Mouse (Mus musculus) forebrain, embryonic 10.5 days (tissue): ENCODE results near the gene Cideb. TPM values are rescaled to one million over a fixed set of nuclear protein-coding genes. Genes with fewer than 3 reads are reported as not detected.
A peak's percentile ranks its signal among the peaks of the same experiment; 100 is the strongest.

ENCODE experiments used
- DNase-seq: peaks from one replicate; pipeline ENCODE4 v3.0.0-alpha.2; 2017; ENCODE audit warnings: low spot score; ENCODE audit errors: extremely low spot score
- H3K27ac ChIP-seq: fragments of 300-500 bp; sonication (generic); 2 replicates; pipeline ENCODE4 v1.5.1; 2016; ENCODE audit warnings: mild to moderate bottlenecking
- H3K27me3 ChIP-seq: fragments of 300-500 bp; sonication (generic); 2 replicates; pipeline ENCODE4 v1.6.1; 2016; ENCODE audit warnings: mild to moderate bottlenecking; ENCODE audit not compliant: poor library complexity, severe bottlenecking
- H3K36me3 ChIP-seq: fragments of 300-500 bp; sonication (generic); replicated peaks from 2 replicates; pipeline ENCODE4 v1.6.1; 2016; ENCODE audit warnings: mild to moderate bottlenecking, moderate library complexity
- H3K4me1 ChIP-seq: fragments of 300-500 bp; sonication (generic); 2 replicates; pipeline ENCODE4 v1.6.1; 2016
- H3K4me3 ChIP-seq: fragments of 300-500 bp; sonication (generic); 2 replicates; pipeline ENCODE4 v1.5.1; 2016; ENCODE audit warnings: mild to moderate bottlenecking, moderate library complexity
- H3K9me3 ChIP-seq: fragments of 300-500 bp; sonication (generic); 2 replicates; pipeline ENCODE4 v1.6.1; 2016; ENCODE audit warnings: mild to moderate bottlenecking, moderate library complexity
- whole genome bisulfite sequencing: fragments of 180-500 bp; shearing (Covaris S2); methylation state at CpG from one replicate; pipeline ENCODE4 v1.1.7; 2016; 5-methylcytosine and 5-hydroxymethylcytosine counted together
- polyA plus RNA-seq: library from polyadenylated mRNA; unstranded; fragments of >200 nt; fragmentation: Nextera tagmentation; extraction: Ambion mirVana; gene quantifications from 2 replicates; pipeline ENCODE4 v1.2.1, GENCODE M21; 2016

Gene Cideb
- polyA plus RNA-seq, 1 experiment from 2014 or later = 0.33 TPM

GRCm38 (mm10) chr14:55727889-55728685, 30.2 kb downstream of the Cideb start:
- Histone ChIP-seq H3K4me3 (no peak overlapping the region), H3K27me3 (no peaks in the 10 kb centered on the region), H3K27ac (no peak overlapping the region), H3K36me3 (no peaks in the 10 kb centered on the region), H3K4me1 (0 out of 2 replicates have a peak, but pooled peaks cover 3% of the 10 kb centered on the region), H3K9me3 (no peaks in the 10 kb centered on the region)
- DNase-seq = no peak
- 76% methylated on average over 8 of the region's 8 CpGs for WGBS

GRCm38 (mm10) chr14:55726261-55726660, 32.0 kb downstream of the Cideb start:
- no peaks in the 10 kb centered on the region for H3K36me3 ChIP-seq
- DNase-seq = no peak
- H3K9me3 ChIP-seq = no peaks in the 10 kb centered on the region
- H3K27me3 ChIP-seq = no peaks in the 10 kb centered on the region
- H3K4me1 ChIP-seq = peaks cover 14% of the 10 kb centered on the region
- H3K27ac ChIP-seq = no peak overlapping the region
- H3K4me3 ChIP-seq = no peak overlapping the region

- H3K9me3 ChIP-seq = no peaks in the 10 kb centered on the region
- no peak for DNase-seq
- peaks cover 9% of the 10 kb centered on the region for H3K36me3 ChIP-seq
- 77% methylated on average over 8 of the region's 8 CpGs for WGBS
- H3K27me3 ChIP-seq = no peaks in the 10 kb centered on the region
- no peak overlapping the region for H3K27ac ChIP-seq
- H3K4me3 ChIP-seq = no peak overlapping the region
- peaks cover 25% of the 10 kb centered on the region for H3K4me1 ChIP-seq
These were observed 33.8 kb downstream of the Cideb start for GRCm38 (mm10) chr14:55724411-55724871.

GRCm38 (mm10) chr14:55723433-55723832, 34.8 kb downstream of the Cideb start:
- Histone ChIP-seq H3K4me1 (peaks cover 25% of the 10 kb centered on the region), H3K27ac (no peak overlapping the region), H3K27me3 (no peaks in the 10 kb centered on the region), H3K36me3 (peaks cover 18% of the 10 kb centered on the region), H3K9me3 (no peaks in the 10 kb centered on the region), H3K4me3 (no peak overlapping the region)
- no peak for DNase-seq
- WGBS = 95% methylated on average over 7 of the region's 7 CpGs

GRCm38 (mm10) chr14:55722438-55722945, 35.8 kb downstream of the Cideb start:
- Histone ChIP-seq H3K27ac (peak overlapping the region; percentile 94), H3K9me3 (no peaks in the 10 kb centered on the region), H3K4me3 (peak overlapping the region; percentile 84), H3K4me1 (peaks cover 22% of the 10 kb centered on the region), H3K36me3 (peaks cover 26% of the 10 kb centered on the region), H3K27me3 (no peaks in the 10 kb centered on the region)
- no peak for DNase-seq
- WGBS = 48% methylated on average over 8 of the region's 8 CpGs

GRCm38 (mm10) chr14:55721700-55722437, 36.4 kb downstream of the Cideb start, which contains the start of gene Rabggta:
Gene Rabggta (minus strand): TSS chr14:55722263.
- Histone ChIP-seq H3K9me3 (no peaks in the 10 kb centered on the region), H3K36me3 (peaks cover 32% of the 10 kb centered on the region), H3K4me3 (peak within 1 kb of the TSS; percentile 84), H3K27ac (peak within 1 kb of the TSS; percentile 94), H3K27me3 (no peaks in the 10 kb centered on the region), H3K4me1 (peaks cover 27% of the 10 kb centered on the region)
- under 1% methylated on average over 50 of the region's 50 CpGs for WGBS
- peak; percentile 93 for DNase-seq

- WGBS = 74% methylated on average over 6 of the region's 6 CpGs
- no peak for DNase-seq
- peaks cover 40% of the 10 kb centered on the region for H3K36me3 ChIP-seq
- H3K27ac ChIP-seq = peak overlapping the region; percentile 94; the same call in 1 of the 2 replicates
- H3K9me3 ChIP-seq = no peaks in the 10 kb centered on the region
- no peaks in the 10 kb centered on the region for H3K27me3 ChIP-seq
- peaks cover 29% of the 10 kb centered on the region for H3K4me1 ChIP-seq
- H3K4me3 ChIP-seq = peak overlapping the region; percentile 84
These were observed 37.2 kb downstream of the Cideb start for GRCm38 (mm10) chr14:55721076-55721475.

- no peaks in the 10 kb centered on the region for H3K27me3 ChIP-seq
- H3K36me3 ChIP-seq = peaks cover 43% of the 10 kb centered on the region
- WGBS = 96% methylated on average over 12 of the region's 12 CpGs
- H3K4me3 ChIP-seq = 0 out of 2 replicates have a peak overlapping the region, but pooled peaks have one; percentile 84
- no peak overlapping the region for H3K27ac ChIP-seq
- peaks cover 29% of the 10 kb centered on the region for H3K4me1 ChIP-seq
- no peak for DNase-seq
- no peaks in the 10 kb centered on the region for H3K9me3 ChIP-seq
These were observed 37.6 kb downstream of the Cideb start for GRCm38 (mm10) chr14:55720666-55721065.

- Histone ChIP-seq H3K27ac (no peak overlapping the region), H3K4me1 (peaks cover 29% of the 10 kb centered on the region), H3K4me3 (no peak overlapping the region), H3K9me3 (no peaks in the 10 kb centered on the region), H3K36me3 (peaks cover 43% of the 10 kb centered on the region), H3K27me3 (no peaks in the 10 kb centered on the region)
- DNase-seq = no peak
- 88% methylated on average over 6 of the region's 6 CpGs for WGBS
These were observed 38.5 kb downstream of the Cideb start for GRCm38 (mm10) chr14:55719737-55720136.

GRCm38 (mm10) chr14:55716884-55717283, 41.4 kb downstream of the Cideb start:
- Histone ChIP-seq H3K27ac (no peak overlapping the region), H3K4me3 (no peak overlapping the region), H3K4me1 (peaks cover 34% of the 10 kb centered on the region), H3K27me3 (peaks cover 24% of the 10 kb centered on the region), H3K36me3 (peaks cover 43% of the 10 kb centered on the region), H3K9me3 (no peaks in the 10 kb centered on the region)
- DNase-seq = no peak
- 79% methylated on average over 8 of the region's 8 CpGs for WGBS

- DNase-seq = no peak
- H3K9me3 ChIP-seq = no peaks in the 10 kb centered on the region
- peaks cover 43% of the 10 kb centered on the region for H3K36me3 ChIP-seq
- H3K4me1 ChIP-seq = peaks cover 29% of the 10 kb centered on the region
- H3K27ac ChIP-seq = no peak overlapping the region
- H3K4me3 ChIP-seq = no peak overlapping the region
- H3K27me3 ChIP-seq = peaks cover 30% of the 10 kb centered on the region
- 95% methylated on average over 6 of the region's 6 CpGs for WGBS
These were observed 42.0 kb downstream of the Cideb start for GRCm38 (mm10) chr14:55716271-55716670.

- peaks cover 18% of the 10 kb centered on the region for H3K4me1 ChIP-seq
- H3K36me3 ChIP-seq = peaks cover 38% of the 10 kb centered on the region
- no peaks in the 10 kb centered on the region for H3K9me3 ChIP-seq
- no peak overlapping the region for H3K27ac ChIP-seq
- H3K27me3 ChIP-seq = peaks cover 35% of the 10 kb centered on the region
- DNase-seq = no peak
- H3K4me3 ChIP-seq = no peak overlapping the region
- 42% methylated on average over 6 of the region's 6 CpGs for WGBS
These were observed 43.4 kb downstream of the Cideb start for GRCm38 (mm10) chr14:55714893-55715292.
